9 mouse cellular contexts compared by ENCODE assay signal in the genomic region with DNA sequence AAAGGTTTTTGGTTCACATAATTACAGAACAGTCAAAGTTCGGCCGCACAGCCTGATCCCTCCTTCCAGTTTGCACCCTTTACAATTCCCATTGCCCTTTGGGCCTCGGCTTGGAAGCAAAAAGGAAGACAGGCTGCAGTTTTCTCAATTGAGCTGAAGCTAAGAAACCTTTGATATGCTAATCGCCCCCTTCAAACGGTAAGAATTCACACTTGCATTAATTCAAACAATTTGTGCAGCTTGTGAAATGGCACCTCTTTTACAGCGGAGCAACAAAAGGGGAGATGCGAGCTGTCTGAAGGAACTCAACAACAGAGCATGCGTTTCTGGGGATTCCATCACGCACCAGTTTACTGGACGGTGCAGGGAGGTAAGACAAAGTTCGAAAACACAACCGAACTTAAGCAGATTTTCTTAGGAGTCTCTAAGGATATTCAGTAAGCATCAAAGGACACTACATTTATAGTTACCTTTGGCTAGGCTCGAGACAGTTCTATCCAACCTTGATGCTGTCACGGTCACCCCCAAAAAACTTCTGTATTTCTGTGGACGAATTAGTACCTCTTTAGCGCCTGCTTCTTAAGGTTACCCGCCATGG. TPM values are rescaled to one million over a fixed set of nuclear protein-coding genes. Genes with fewer than 3 reads are reported as not detected.
DNase-seq lines count a peak whose midpoint lies in the region; ATAC-seq lines count a peak whose summit lies in the region.
"Had no signal": no experiment of that assay in that cellular context is flagged by ENCODE, and none has a peak within 500 bp of the region (broad histone marks: within the 10 kb centered on the region; RNA-seq: fewer than 3 reads in every experiment).

No protein-coding gene starts in this region.

- peak overlapping the region; percentile 65 for H3K4me3 ChIP-seq in heart, embryonic 12.5 days
- H3K4me3 ChIP-seq in intestine, embryonic 14.5 days (ENCODE audit: low read depth, low read length): peak overlapping the region; percentile 79
- peak overlapping the region; percentile 98 for H3K4me3 ChIP-seq in midbrain, embryonic 14.5 days (replicated peaks; ENCODE audit: low read depth, low read length)

- no peak for ATAC-seq in heart, embryonic 12.5 days (ENCODE audit: insufficient number of reproducible peaks, low FRiP score)
- no peak for ATAC-seq in intestine, embryonic 14.5 days (replicated peaks; ENCODE audit: low FRiP score, low TSS enrichment, low read depth)
- ATAC-seq in midbrain, embryonic 14.5 days (ENCODE audit: low FRiP score, low TSS enrichment): no peak

- 7% methylated on average over 17 of the region's 17 CpGs for WGBS in heart, embryonic 12.5 days
- WGBS in intestine, embryonic 14.5 days: 9% methylated on average over 17 of the region's 17 CpGs
- under 1% methylated on average over 17 of the region's 17 CpGs for WGBS in midbrain, embryonic 14.5 days

- peaks cover 37% of the 10 kb centered on the region for H3K4me1 ChIP-seq in heart, embryonic 12.5 days (replicated peaks)
- H3K4me1 ChIP-seq in intestine, embryonic 14.5 days (replicated peaks; ENCODE audit: control insufficient read depth, insufficient read depth, low read length): peaks cover 39% of the 10 kb centered on the region
- H3K4me1 ChIP-seq in midbrain, embryonic 14.5 days (ENCODE audit: control insufficient read depth, insufficient read depth, low read length): peaks cover 27% of the 10 kb centered on the region

- peak overlapping the region; percentile 94 for H3K4me2 ChIP-seq in heart, embryonic 12.5 days
- peak overlapping the region; percentile 76 for H3K4me2 ChIP-seq in intestine, embryonic 14.5 days (ENCODE audit: low read length)
- H3K4me2 ChIP-seq in midbrain, embryonic 14.5 days (ENCODE audit: low read length): peak overlapping the region; percentile 78

- no peaks in the 10 kb centered on the region for H3K27me3 ChIP-seq in heart, embryonic 12.5 days (replicated peaks)
- H3K27me3 ChIP-seq in intestine, embryonic 14.5 days (replicated peaks; ENCODE audit: control insufficient read depth, insufficient read depth, low read length): no peaks in the 10 kb centered on the region
- no peaks in the 10 kb centered on the region for H3K27me3 ChIP-seq in midbrain, embryonic 14.5 days (ENCODE audit: control insufficient read depth, insufficient read depth, low read length)
- H3K27me3 ChIP-seq: CH12.LX had no signal

- no peak for DNase-seq in heart, adult 18-20 months
- DNase-seq in embryo, embryonic 11 days: peak; percentile 75
- no peak for DNase-seq in intestine, embryonic 14.5 days (ENCODE audit: low spot score)
- peak; percentile 78 for DNase-seq in midbrain, embryonic 14.5 days
- no peak for DNase-seq in cerebellum, adult 11-12 months
- no peak for DNase-seq in gastrocnemius, postnatal 14 days
- no peak for DNase-seq in cerebellum, adult 8-10 months

- H3K27ac ChIP-seq in heart, embryonic 12.5 days (ENCODE audit: poor library complexity, severe bottlenecking): 0 out of 2 replicates have a peak overlapping the region, but pooled peaks have one; percentile 97
- H3K27ac ChIP-seq in intestine, embryonic 14.5 days (ENCODE audit: low read depth): peak overlapping the region; percentile 99; the same call in 1 of the 2 replicates
- H3K27ac ChIP-seq in midbrain, embryonic 14.5 days (replicated peaks; ENCODE audit: low read depth, low read length): peak overlapping the region; percentile 99

- H3K36me3 ChIP-seq in heart, embryonic 12.5 days: no peaks in the 10 kb centered on the region
- no peaks in the 10 kb centered on the region for H3K36me3 ChIP-seq in intestine, embryonic 14.5 days (ENCODE audit: control insufficient read depth, insufficient read depth, low read length)
- no peaks in the 10 kb centered on the region for H3K36me3 ChIP-seq in midbrain, embryonic 14.5 days (ENCODE audit: control insufficient read depth, insufficient read depth, low read length)

- no peaks in the 10 kb centered on the region for H3K9me3 ChIP-seq in heart, embryonic 12.5 days (replicated peaks)
- no peaks in the 10 kb centered on the region for H3K9me3 ChIP-seq in intestine, embryonic 14.5 days (ENCODE audit: control insufficient read depth, low read length)
- no peaks in the 10 kb centered on the region for H3K9me3 ChIP-seq in midbrain, embryonic 14.5 days (ENCODE audit: control insufficient read depth, low read length)

- peak overlapping the region; percentile 94 for H3K9ac ChIP-seq in heart, embryonic 12.5 days
- peak overlapping the region; percentile 97 for H3K9ac ChIP-seq in intestine, embryonic 14.5 days (ENCODE audit: low read length)
- peak overlapping the region; percentile 98 for H3K9ac ChIP-seq in midbrain, embryonic 14.5 days (replicated peaks; ENCODE audit: low read length)

- intact Hi-C loops in gastrocnemius, postnatal 14 days (cut with DNase I; ENCODE audit: low total_unique reads): no loop called here

RNA-seq across cellular contexts. Expression of a gene that starts 4.0 kb away (rescaled TPM):
- 48.1 and 52.2 TPM in 2 replicates for polyA plus RNA-seq in heart, embryonic 12.5 days (2016; fragmentation: Nextera tagmentation; extraction: Ambion mirVana)
- total RNA-seq in heart, adult 18-20 months (2021): 10 to 100 TPM; 45.9 to 50.0 TPM
- polyA plus RNA-seq in intestine, embryonic 14.5 days (2014; fragmentation: Nextera tagmentation; extraction: Ambion mirVana): 63.6 and 64.6 TPM in 2 replicates
- polyA plus RNA-seq in midbrain, embryonic 14.5 days (2014; fragmentation: Nextera tagmentation; extraction: Ambion mirVana): 142 and 160 TPM in 2 replicates
- total RNA-seq in gastrocnemius, postnatal 14 days (2021): 10 to 100 TPM; 26.4 to 30.5 TPM

Comparison
In these comparisons a context has a peak if more than half of its experiments do, and no peak if none do; other contexts are left out.
1. DNase-seq: peak in embryo, embryonic 11 days (single experiment) and midbrain, embryonic 14.5 days (single experiment); none in heart, adult 18-20 months (0 of 2), intestine, embryonic 14.5 days (single experiment), cerebellum, adult 11-12 months (single experiment), gastrocnemius, postnatal 14 days (single experiment) and cerebellum, adult 8-10 months (single experiment).
2. Peak in every context shown above with its lines, with median percentiles within 50 percentile points of each other: H3K27ac ChIP-seq, H3K4me2 ChIP-seq, H3K4me3 ChIP-seq and H3K9ac ChIP-seq.